Mouse (Mus musculus) left cerebral cortex, postnatal 10 days (tissue): ENCODE results near the gene Cfap54. TPM values are rescaled to one million over a fixed set of nuclear protein-coding genes. Genes with fewer than 3 reads are reported as not detected.

Experiments
- DNase-seq, 2 experiments: peaks; one replicate each; pipeline ENCODE4 v3.0.0; 2021 to 2022; ENCODE audit warnings: low spot score in 2 of 2, mixed read lengths in 1 of 2; ENCODE audit errors: extremely low spot score in 1 of 2
- intact Hi-C: fragments of 180-260 bp; cut with DNase I; formaldehyde crosslinking; loops from one replicate; pipeline ENCODE4 v1.15.1; 2025
- total RNA-seq, 2 experiments: library from RNA; stranded (reverse); gene quantifications; 2 replicates each; pipeline ENCODE4 v1.2.3; 2021

The Cfap54 gene
- total RNA-seq, 2 experiments from 2014 or later, result 13.4 to 19.2 TPM

DNA sequence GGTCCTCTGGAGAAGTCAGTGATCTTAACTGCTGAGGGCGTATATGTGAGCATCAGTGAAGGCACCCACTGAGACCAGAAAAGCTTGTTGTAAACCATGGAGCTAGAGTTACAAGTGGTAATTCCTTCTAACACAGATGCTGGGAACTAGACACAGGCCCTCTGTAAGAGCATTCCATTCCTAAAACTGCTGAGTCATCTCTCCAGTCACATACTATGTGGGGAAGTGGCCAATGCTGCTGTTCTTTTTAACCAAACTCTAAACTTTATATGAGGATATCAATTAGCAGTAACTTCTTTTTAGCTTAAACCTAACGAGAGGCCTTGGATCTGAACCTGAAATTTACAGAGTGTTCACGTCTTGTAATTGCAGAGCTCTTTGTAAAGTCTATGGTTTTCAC lies 203.4 kb downstream of the Cfap54 start:
- no peak for DNase-seq
- intact Hi-C loops, result no loop called here

DNA sequence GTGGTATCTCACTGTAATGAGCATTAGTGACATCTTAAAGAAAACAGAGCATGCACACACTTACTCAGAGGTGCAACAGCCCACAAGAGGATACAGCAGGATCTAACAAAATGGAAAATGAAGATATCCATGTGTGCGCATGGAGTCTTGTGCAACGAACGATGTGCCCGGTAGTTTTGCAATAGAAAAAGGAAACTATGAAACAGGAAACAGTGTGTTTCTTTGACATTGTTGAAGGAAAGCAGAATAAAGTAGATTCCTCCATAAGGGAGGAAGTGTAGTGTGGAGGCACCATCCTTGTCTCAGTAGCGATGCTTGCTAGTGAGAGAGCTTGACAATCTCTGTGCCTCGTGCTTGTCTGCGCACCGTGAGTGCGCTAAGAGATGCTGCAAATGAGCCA lies 240.4 kb downstream of the Cfap54 start:
- intact Hi-C loops, result no loop called here
- no peak for DNase-seq

DNA sequence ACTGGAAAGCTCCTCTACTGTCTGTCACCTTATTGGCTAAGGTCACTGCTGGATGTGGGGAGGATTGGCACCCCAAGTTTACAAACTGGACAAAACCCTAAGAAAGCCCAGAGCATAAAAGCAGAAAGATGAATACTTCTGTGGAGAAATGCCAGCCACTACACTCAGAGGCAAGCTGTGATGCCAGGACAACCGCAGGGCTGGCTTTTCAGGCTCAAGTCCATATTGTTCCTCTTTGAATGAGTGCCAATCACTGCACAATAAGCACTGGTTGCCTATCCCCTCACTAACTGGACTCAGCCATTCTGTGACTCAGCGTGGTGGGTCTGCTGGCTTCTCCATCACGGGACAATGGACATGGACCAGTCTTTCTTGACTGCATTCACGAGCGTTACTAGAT lies 243.8 kb downstream of the Cfap54 start:
- DNase-seq, result peak in 1 of 2 experiments; percentile 22

DNA sequence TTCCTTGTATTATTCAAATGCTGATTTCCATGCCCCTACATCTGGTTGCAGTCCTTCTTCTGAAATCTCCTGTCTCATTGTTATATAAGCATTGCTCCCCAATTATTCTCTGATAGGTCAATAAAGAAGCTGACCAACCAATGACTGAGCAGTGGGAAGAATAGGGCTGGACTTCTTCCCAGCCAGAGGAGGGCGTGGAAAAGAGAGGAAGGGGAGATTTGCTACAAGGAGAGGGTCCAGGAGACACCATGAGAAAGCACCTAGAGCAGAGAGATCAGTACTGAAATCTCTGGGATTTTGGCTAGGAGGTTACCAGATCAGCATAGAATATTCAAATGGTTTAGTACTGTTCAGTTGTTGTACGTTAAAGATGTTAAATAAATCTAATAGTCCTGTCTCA lies 244.4 kb downstream of the Cfap54 start:
- no peak for DNase-seq
- intact Hi-C loops, result no loop called here

More for the DNA sequence above, 243.8 kb downstream of the Cfap54 start:
- intact Hi-C loops, result no loop called here

DNA sequence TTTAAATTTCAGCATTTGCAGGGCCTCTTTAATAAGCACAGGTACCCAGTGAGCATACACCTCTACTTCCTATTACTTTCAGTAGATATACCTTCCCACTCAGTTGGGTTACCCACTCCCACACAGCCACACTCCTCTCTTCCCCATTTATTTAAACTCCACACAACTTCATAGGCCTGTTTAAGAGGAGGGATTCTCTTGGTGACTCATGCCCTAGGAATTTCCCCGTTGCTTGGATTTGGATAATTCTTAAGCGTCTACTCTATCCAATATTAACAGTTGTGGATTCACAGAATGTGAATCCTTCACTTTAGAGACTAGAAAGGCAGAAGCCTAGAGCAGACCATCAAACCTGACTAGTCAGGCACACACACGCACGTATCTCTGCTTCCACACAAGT lies 259.9 kb downstream of the Cfap54 start:
- no peak for DNase-seq
- intact Hi-C loops, result no loop called here

DNA sequence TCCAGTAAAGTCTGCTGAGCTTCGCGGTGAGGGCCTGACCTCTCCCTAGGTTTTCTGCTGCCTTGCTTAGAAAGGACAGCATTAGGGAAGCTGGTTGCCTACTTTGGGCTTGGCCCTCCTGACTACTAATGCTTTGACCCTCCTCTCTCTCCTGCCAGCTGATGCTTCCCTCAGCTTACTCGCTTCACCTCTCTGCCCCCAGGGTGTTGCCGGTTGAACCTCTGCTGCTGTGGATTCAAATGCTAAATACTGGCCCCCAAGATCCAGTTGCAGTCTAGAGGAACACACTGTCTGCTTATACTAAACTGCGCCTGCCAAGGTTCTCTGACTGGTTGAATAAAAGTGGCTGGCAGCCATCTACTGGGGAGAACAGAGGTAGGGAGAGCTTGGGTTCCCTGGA lies 263.2 kb downstream of the Cfap54 start:
- DNase-seq, result peak in 1 of 2 experiments; percentile 9
- intact Hi-C loops, result no loop called here

GRCm38 (mm10) chr10:92816903-92817302 lies 264.5 kb downstream of the Cfap54 start:
- no peak for DNase-seq
- intact Hi-C loops, result no loop called here

DNA sequence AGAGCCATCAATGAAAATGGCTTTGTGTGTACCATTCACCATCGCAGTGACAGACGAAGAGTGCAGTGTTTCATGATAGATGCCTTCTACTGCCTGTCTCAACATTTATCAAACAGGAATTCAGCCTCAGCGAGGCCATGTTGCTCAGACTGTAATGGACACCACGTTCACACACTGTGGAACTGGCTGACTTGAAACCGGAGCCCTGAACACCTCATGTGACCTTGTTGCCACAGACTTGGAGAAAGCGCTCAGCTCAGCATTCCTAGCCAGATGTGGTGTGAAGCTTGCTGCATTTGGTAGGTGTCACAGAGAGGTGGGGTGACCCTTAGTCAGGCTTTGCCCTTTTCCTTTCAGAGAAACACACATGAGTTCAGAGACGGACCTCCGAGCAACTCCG lies 270.5 kb downstream of the Cfap54 start:
- intact Hi-C loops, result no loop called here
- no peak for DNase-seq

DNA sequence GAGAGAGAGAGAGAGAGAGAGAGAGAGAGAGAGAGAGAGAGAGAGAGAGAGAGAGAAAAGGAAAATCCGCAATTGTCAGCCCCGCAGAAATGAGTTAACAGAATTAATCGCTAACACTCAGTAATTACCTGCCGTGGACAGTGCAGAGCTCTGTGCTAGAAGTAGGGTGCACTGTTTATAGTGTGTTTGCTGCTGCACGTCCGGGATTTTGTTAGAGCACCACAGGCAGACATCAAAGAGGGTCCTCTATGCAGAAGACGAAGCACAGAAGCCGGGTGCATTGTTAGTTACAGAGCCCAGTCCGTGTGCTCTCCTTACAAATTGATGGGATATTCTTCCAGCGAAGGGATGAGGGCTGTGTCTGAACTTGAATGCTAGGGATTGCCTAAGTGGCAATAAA lies 289.5 kb downstream of the Cfap54 start:
- no peak for DNase-seq
- intact Hi-C loops, result no loop called here

GRCm38 (mm10) chr10:92791531-92791900 lies 289.9 kb downstream of the Cfap54 start:
- no peak for DNase-seq
- intact Hi-C loops, result no loop called here

DNA sequence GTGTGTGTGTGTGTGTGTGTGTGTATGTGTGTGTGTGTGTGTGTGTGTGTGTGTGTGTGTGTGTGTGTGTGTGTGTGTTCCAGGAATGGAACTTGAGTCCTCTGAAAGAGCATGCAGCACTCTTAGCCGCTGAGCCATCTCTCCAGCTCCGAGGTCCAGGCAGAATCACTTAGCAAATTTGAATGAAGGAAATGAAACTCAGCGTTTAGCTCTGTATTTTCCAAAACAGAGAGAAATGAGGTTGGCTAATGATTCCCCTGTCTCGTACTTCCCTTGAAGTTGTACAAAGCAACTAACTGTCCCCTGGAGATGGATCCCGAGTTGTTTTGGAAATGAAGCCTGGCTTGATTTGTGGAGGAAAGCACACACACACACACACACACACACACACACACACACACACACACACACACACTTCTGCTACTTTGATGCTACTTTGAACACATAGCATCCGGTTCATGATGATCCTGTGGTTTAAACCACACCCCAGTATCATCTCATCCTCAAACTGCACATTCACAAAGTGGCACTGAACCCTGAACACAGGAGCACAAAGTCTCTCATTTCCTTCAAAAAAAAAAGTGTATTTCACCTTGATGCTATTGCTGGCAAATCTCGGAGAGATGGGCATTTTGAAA lies 290.4 kb downstream of the Cfap54 start:
- intact Hi-C loops, result no loop called here
- no peak for DNase-seq

DNA sequence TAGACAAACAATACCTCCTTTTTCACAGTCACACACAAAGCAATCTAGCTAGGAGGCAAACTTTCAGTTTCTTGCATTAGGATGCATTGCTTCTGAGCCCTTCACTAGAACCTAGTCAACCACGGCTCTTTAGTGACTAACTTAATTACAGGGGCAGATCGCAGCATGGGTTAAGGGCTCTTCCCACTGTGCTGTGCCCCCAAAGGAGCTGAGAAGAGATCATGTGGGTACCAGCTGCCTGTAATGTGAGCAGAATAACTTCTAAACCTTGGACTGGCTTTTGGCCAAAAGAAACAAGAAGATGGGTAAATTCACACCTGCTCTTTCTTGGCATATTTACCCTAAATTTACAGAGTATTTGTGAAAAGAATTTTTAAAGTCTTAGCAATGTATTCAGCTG lies 291.2 kb downstream of the Cfap54 start:
- intact Hi-C loops, result no loop called here
- DNase-seq, result no peak

GRCm38 (mm10) chr10:92788410-92789096 lies 292.9 kb downstream of the Cfap54 start:
- intact Hi-C loops, result no loop called here
- DNase-seq, result no peak

GRCm38 (mm10) chr10:92782691-92783090 lies 298.7 kb downstream of the Cfap54 start:
- intact Hi-C loops, result no loop called here
- DNase-seq, result no peak

DNA sequence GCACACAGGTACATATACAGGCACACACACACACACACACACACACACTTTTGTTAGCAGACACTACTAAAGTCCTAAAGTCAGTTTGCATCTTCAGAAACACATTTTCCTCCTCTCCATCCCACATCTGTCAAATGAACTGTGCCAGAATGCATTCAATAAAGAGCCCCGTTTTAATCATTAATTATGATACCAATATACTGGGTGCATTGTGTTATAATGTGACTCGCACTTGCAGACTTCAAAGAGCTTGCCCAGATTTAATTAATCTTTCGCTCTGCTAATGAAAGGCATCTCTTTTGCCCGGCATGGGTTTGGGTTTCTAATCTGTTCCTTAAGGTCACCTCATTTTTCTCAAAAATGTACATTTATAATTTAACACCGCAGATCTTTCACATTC lies 327.1 kb downstream of the Cfap54 start:
- intact Hi-C loops, result no loop called here
- no peak for DNase-seq

GRCm38 (mm10) chr10:92730339-92730738 lies 351.1 kb downstream of the Cfap54 start:
- intact Hi-C loops, result no loop called here

GRCm38 (mm10) chr10:92728723-92729122 lies 352.7 kb downstream of the Cfap54 start:
- intact Hi-C loops, result no loop called here
- no peak for DNase-seq

More at GRCm38 (mm10) chr10:92730339-92730738, 351.1 kb downstream of the Cfap54 start:
- DNase-seq, result no peak
